Mouse (Mus musculus): ENCODE measurements around the gene Tmc6.

The Tmc6 gene

DNA sequence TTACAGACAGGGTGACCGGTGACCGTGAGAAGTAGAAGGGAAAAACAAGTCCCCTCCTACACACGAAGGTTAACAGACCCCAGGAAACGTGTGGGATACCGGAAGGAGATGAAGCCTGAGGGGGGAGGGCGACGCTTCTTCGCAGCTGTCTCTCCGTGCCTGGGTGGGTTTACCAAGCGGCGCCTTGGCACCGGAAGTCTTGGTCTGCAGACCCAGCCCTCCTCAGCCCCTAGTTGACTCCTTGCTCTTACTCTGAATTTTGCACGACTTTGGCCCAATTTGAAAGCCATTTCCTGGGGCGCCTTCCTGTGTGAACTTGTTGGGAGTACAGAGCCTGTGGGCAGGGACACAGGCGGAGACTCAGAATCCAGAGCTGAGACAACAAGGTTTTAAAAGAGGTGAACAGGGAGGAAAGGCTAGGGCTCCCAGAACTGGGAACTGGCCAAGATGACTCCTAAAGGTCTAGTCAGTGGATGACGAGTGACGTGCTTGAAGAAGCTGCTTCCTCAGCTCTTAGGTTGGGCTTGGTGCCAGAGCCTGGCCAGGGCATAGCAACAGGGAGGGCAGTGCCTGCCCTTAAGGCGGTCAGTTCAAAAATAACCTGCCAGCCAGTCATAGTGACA, 688 bp downstream of the Tmc6 start:
- no peak for DNase-seq (ENCODE audit: low spot score)

DNA sequence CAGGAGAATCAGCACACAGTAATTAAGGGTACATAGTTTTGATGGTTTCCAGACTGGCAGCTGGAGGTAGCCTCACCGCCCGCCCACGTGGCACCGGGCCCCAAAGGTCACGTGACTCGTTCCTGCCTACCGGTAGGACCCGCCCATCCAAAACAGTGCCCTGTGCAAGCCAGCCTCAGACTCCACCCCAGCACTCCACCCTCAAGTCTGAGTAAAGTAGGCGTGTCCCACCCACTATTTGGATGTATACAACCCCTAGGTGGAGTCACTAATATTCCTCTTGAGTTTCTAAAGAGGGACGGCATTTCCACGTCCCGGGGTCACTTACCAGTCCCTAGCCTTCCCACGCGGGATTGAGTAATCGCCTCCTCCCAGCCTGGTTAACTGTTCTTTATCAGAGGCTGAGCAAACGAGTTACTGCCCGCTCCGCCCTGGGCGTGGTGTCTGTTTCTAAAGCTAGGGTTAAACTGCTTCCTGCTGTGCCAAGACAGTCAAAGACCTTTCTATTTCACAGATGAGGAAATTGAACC, 1.4 kb downstream of the Tmc6 start:
- DNase-seq (ENCODE audit: low spot score): no peak

DNA sequence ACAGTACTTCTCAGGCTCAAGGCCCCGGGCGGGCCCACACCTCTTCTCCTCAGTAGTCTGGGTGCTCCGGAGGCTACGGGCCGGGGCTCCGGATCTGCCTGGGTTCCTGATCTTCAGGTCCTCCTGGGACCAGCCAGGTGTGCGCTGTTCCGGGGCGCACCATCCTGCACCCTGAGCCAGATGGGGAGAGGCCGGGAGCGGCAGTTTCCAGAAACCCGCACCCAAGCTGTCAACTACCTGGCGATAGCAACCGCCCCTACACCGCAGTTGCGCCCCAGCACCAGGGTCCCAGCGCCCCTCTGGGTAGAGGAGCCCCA, 1.8 kb downstream of the Tmc6 start:
- no peak for DNase-seq (ENCODE audit: low spot score)

DNA sequence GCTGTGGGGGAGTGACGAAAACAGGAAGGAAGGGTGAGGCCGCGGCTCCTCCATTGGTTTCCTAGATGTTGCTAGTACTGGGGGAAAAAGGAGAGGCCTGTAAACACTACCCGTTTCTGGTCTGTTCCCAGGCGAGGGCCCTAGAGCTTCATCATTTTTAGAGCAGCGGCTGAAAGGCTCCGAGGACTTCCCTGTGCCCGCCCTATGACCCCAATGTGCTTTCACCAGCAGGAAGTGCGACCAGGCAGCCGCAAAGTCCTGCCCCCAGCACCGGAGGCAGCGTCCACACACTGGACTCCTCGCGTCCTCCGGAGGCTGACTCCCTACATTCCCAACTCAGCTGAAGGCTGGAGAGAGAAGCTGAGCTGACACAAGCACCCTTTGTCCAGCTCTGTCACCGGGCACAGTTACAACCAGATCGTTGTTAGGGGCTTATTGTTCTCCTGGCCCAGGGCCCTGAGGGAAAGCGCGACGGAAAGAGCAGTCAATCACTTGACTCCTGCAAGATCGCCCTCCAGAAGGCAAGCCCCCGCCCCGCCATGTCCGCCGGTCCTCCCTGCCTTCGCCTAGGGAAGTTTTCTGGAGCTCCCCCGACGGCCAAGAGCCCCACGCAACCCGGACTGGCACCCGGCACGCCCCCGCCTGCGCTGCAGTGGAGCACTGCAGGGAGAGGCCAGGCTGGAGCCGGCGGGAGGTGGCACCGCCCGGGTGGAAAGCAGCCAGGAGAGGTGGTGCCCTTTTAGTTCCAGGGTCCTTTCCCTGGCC, 2.4 kb downstream of the Tmc6 start:
- no peak for DNase-seq (ENCODE audit: low spot score)

DNA sequence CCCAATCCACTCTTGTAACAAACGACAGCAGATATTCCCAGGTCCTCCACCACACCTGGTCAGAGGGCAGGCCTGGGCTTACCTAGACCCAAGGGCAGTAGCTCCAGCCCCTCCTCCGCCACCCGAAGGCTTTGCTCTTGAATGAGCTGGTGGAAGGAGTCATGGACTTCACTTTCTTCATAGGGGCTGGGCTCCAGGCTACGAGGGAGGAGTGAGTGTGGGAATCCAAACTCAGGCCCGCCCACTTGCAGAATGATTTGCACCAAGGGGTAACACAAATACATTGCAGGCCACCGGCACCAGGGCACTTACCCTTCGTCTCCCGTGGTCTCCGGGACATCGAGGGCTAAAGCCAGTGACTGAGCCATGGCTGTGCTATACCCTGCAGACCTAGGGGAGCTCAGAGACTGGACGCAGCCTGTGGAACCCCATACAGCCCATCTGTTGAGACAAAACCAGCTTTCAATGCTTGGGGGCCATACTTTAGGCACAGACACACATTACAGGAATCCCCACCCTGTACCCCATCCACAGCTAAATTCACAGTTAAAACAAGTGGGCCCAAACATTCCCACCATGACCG, 3.1 kb downstream of the Tmc6 start:
- no peak for DNase-seq (ENCODE audit: low spot score)

DNA sequence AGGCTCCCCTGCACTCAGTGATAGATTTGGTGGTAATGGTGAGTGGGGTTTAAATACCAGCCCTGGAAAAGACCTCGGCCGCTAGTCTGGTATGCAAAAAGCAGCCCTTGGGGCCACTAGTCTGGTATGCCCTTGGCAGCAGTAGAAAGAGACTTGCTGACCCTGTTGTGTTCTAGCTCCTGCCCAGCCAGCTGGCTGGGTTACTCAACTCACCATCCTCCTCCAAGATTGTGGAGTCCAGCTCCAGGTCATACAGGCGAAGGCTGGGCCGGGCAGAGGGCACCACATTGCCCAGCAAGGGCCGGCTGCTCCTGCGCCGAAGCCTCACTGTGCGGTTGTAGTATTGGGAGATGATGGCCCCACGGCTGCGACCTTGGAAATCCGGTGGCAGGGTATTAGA, 4.0 kb downstream of the Tmc6 start:
- DNase-seq (ENCODE audit: low spot score): no peak

DNA sequence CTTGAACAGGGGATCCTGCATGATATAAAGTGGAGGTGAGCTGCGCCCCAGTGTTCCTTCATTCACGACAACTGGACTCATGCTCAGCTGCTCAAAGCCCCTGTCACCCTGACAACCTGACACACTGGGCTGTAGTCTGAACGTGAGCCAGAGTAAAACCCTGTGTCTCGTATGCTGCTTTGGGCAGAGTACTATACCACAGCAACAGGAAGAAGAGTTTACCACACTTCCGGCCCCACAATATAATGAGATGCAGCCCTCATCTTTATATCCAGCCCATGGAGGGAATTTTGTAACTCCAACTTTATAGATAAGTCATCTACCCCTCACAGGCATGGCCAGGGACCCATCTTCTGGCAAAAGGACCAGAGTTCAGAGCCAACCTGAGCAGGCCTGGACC, 4.9 kb downstream of the Tmc6 start:
- DNase-seq (ENCODE audit: low spot score): no peak

DNA sequence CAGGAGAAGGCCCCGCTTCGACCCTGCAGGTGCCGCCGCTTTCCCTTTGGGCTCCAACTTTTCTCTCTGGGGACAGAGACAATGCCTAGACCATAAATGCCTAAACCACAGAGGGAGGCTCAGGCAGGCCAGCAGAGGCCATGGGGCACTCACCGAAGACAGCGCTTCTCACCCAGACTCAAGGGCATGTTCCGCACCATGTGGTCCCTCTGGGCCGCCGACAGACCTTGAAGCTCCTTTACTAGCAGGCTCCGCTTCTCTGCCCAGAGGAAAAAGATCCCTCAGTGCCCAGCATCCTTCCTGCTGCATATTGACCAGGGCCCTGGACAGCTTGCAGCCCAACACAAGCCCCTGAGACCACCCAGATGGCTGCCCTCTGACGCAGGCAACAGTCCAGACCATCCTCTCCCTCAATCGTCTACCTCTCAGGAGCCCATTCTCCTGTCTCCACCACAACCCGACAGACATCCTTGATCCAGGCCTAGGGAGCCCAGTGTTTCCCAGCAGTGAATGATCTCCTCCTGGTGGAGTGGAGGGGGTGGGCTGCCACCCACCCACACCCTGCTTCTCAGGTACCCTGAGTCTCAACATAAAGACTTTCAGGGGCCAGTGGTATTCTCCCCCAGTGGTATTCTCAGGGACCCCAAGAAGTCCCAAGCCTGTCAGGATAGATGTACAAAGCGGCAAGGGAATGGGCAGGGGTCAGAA, 5.8 kb downstream of the Tmc6 start:
- DNase-seq (ENCODE audit: low spot score): no peak

DNA sequence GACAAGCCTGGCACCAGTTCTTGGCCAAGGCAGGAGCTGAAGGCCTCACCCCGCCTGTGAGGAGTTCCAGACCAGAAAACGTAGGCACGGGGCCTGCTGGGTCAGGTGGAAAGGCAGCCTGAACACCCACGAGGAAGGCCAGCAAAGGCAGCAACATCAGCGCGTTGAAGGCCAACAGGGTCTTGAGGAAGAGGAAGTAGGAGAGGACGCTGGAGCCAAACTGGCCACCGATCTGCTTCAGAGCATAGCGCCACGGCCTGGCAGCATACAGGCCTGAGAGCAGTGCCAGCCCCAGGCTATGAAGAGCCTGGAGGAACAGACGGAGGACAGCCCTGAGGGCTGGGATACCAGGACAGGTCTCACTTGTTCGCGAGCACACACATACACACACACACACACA, 6.5 kb downstream of the Tmc6 start:
- no peak for DNase-seq (ENCODE audit: low spot score)

DNA sequence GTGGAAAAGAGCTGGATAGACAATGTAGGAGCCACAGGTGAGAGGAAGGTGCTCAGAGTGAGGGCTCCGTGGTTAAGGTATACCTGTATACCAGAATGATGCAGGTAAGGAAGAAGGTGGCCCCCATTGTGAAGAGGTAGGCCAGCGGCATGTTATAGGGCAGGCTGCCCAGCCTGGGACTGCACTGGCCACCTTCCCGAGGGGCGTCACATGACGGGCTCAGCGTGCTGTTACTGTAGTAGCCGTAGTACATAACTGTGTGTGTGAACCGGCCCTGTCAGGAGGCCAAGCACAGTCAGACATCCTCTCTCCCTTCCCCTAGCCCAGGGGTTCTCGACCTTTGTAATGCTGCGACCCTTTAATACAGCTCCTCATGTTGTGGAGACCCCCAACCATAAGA, 7.1 kb downstream of the Tmc6 start:
- no peak for DNase-seq (ENCODE audit: low spot score)

DNA sequence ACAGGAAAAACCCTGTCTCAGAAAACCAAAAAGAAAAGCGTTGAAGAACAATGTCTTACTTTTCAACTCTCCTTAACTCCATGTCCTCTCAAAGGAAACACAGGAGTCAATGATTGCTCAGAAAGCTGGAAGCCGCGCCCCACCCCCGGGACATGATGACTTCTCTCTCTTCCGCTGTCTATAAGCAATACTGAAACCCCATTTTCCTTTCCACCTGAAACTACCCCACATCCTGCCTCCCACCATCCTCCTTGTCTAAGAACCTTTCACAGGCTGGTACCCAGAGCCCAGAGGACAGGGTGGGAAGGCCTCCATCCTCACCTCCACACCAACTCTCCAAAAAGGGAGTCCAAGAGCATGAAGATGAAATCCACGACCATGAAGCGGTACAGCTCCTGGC, 9.6 kb downstream of the Tmc6 start:
- no peak for DNase-seq (ENCODE audit: low spot score)

DNA sequence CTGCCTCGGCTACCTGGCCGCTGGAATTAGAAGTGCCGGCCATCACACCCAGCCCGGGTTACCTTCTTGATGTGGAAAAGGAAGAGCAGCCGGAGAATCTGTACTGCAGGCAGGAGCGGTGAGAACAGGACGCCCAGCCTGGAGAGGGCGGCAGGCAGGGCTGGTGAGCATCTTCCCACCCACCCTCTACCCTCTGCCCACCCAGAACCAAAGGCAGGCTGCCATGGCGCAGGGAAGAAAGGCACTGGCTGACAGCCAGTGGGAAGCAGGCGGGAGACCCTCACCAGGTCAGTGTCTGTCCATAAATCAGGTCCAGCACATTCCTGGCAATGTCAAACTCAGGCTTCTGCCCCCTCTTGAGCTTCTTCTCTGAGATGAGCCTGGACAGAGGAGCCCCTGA, 11.6 kb downstream of the Tmc6 start:
- DNase-seq (ENCODE audit: low spot score): no peak

DNA sequence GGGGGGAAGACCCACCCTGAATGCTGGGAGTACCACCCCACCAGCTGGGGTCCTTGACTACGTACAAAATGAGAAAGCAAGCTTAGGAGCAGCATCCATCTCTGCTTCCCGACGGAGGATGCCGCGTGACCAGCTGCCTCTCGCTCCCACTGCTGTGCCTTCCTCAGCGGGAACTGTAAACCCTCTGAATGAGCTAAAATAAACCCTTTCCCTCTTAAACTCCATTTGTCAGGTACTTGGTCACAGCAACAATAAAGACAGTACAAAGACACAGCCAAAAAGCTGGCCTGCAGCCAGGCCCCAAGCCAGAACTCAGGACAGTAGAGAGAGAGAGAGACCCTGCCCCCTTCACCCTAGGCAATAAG, 12.3 kb downstream of the Tmc6 start:
- DNase-seq (ENCODE audit: low spot score): no peak

DNA sequence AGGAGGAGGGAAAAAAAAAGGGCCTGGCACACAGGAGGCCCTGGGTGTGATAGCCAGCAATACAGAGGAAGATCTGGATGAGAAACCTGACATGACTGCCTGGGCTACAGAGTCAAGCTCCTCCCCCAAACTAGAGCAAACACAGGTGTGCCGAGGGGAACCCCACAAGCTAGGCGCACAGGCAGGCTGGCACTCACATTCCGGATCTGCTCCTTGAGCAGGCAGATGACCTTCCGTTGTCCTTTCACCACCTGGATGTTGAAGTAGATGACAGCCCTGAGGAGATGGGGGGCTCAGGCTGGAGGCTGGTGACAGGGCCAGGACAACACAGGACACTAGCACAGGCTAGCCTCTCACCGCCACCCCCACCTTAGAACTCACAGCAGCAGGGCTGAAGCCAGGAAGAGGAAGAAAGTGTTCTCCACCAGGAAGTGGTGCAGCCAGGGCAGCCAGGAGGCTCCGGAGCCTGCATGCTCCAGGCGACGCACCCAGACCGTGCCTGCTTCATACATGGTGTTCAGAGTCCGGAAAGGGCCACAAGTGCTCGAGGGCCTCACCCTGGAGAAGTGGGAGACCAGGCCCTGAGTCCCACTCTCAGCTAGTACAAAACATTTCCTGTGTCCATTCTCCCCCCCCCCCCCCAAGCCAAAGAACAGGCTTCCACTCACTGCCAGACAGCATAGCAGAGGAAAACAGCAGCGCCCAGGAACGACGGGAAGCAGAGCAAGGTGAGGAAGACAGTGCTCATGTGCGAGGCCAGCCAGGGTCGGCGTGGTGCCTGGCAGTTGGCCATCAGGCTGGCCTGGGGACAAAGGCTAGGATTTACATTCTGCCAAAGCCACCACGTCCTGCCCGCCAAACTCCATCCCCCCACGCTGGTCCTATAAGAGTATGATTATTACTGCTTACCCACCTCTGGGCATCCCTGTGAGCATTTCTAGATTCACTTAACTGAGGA, 13.0 kb downstream of the Tmc6 start:
- DNase-seq (ENCODE audit: low spot score): no peak

DNA sequence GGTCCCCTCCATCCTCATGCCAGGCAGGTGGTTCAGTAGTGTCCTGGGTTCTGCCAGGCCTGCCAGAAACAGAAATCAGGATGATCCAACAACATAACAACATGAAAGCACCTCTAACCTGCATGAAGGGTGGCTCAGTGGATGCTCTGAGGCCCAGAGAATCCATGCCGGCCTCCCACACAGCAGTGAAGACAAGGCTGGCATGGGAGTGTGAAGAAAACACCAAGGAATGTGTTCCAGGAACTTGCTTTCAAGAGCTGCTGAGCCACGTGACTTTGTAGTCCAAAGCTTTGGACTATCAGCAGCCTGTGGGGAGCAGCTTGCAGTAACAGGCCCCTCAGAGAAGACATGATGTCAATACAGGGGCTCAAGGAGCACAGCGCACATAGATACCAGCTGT, 15.7 kb downstream of the Tmc6 start:
- DNase-seq (ENCODE audit: low spot score): no peak

DNA sequence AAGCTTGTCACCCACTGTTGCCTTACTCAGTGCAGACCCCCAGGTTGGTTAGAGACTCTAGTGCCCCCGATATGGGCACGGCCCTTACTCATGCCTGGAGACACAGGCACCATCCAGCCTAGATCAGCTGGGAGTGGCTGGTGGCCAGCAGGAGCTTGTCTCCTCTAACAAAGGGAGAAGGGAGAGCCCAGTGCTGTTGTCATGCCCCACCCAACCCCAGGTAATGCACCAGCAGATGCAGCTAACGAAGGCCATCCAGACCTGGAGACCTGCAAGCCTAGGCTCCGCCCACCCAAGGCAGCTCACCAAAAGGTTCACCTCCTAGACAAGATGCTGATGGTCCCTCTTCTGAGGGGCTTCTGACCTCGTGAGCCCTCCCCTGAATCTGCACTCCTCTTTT, 16.6 kb downstream of the Tmc6 start:
- DNase-seq (ENCODE audit: low spot score): no peak

DNA sequence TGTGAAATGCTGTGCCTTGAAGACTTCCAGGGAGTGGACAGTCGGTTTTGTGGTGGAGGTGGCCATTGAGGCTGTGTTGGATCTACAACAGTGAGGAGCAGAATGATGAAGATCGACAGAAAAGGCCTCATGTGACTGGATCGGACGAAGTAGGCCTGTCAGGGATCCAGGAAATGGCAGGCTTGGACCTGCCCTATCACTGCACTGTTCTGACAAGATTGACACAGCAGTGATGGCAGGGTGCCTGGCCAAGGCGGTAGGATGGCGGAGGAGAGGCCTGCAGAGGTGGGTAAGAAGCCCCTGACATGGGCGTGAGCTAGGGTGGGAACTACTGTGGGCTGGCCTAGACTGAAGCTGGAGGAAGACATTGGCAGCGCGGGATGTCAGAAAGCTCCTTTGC, 17.7 kb downstream of the Tmc6 start:
- no peak for DNase-seq (ENCODE audit: low spot score)

DNA sequence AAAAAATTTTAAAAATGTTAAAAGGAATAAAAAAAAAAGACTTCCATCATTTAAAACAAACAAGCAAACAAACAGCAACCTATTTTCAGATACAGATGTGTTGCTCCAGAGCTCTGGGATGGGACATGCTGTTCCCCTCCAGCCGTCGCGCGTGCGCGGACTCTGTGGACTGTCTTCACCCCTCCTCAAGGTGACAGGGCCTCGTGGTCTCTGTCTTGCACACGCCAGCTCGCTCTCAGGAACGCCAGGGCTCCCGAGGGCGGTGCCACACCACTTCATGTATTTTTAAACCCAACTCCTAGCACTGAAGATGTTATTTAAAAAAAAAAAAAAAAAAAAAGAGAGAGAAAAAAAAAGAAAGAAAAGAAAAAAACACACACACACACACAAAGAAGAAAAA, 19.8 kb downstream of the Tmc6 start:
- DNase-seq (ENCODE audit: low spot score): no peak

DNA sequence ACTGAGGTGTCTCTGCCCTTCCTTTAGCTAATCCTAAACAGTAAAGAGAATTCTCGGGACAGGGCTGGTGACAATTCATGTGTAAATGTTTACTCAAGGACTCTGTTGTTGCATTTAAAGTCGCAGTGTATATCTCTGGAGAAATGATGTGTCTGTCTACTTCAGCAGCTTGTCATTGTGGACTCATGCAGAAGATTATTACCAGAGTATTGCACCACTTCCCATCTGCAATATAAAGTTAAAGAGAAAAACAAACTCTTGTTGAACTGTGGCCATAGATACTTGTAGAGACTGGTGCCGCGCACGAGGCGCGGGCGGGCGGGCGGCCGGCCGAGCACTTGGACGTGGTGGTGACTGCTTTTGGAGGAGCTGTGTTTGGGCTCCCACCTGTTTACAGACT, 20.2 kb downstream of the Tmc6 start:
- DNase-seq (ENCODE audit: low spot score): no peak

DNA sequence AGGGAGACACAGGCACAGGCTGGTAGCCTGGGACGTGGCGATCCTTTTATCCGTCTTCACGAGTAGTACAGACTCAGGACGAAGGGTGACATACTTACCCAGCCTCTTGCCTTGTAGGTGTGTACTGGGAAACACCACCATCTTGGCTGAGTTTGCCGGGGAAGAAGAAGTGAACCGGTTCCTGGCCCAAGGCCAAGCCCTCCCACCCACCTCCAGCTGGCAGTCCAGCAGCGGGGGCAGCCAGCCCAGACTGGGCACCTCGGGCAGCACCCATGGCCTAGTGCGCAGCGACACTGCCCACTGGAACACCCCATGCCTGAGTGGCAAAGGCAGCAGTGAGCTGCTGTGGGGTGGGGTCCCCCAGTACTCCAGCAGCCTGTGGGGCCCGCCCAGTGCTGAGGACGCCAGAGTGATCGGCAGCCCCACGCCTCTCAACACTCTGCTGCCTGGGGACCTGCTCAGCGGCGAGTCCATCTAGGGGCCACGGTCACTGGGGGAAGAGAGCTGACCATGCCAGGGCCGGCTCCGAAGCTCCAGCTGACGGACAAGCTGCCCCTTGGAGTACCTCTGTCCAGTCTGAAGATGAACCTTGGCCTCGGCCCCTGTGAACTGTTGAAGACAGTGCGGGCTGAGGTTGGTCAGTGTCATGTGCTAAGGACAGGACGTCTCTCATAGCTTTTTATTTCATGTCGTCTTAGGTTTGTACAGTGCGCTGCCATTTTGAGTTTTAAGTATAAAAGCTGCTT, 21.5 kb downstream of the Tmc6 start:
- no peak for DNase-seq (ENCODE audit: low spot score)

DNA sequence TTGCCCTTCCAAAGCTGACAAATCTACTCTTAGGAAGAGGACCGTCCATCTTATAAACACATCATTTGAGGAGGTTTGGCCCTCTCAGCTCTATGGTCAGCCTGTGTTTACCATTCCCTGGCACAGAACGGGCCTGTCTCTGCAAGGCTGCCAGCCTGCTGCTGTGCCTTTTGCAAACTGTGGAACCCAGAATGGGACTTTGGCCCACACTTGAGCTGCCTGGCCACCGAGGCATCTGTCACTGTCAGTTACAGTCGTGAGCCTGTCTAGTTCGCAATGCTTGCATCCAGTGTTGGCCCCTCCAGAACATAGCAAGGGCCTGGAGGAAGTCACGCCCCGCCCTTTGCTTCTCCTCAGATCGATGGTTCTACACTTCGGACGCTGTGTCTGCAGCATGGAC, 22.7 kb downstream of the Tmc6 start:
- DNase-seq (ENCODE audit: low spot score): no peak
